Mouse (Mus musculus) lung, postnatal 0 days (tissue): ENCODE data around the gene Uckl1.

Source experiments
- CTCF ChIP-seq: IDR thresholded peaks from 2 replicates; pipeline ENCODE4 v1.5.1; 2016; ENCODE audit warnings: antibody characterized with exemption, mild to moderate bottlenecking
- EP300 ChIP-seq: IDR thresholded peaks from 2 replicates; pipeline ENCODE4 v1.6.1; 2016; ENCODE audit warnings: antibody characterized with exemption, mild to moderate bottlenecking, control low read depth

DNA sequence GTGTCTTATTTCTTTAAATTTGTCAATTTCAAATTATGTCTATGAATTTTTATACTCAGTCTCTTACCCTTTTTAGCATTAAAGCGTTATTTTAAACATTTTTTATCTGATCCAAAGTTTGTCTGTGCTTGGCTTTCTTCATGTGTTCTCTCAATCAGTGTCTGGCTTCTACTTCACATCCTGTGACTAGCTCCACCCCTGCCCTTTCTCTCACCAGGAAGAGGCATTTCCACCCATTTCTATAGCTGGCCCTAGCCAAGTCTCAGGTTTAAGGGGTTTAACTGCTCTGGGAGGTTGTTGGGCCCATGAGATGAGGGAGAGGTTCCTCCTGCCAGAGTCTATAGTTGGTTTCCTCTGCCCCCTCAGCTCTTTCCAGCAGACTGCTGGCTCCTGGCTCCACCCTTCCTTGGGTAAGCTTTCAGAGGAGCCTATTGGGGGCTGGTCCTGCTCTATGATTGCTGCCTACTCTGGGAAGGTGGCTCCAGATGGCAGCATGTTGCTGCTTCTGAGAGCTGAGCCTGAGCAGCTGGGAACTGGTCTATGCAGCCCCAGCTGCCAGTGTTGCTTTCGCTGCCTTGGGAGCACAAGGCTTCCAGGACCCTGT lies 47.1 kb downstream of the Uckl1 start:
- TF ChIP-seq CTCF (no peak), EP300 (no peak)
